Mouse (Mus musculus) stomach, embryonic 15.5 days (tissue): ENCODE data around the gene Gm28042. TPM values are rescaled to one million over a fixed set of nuclear protein-coding genes. Genes with fewer than 3 reads are reported as not detected.

ENCODE experiments used
- ATAC-seq: fragments of 200-750 bp; cut with Nextera tagmentation; 2 replicates; pipeline ENCODE4 v1.8.0; 2017; ENCODE audit warnings: low read depth, moderate number of reproducible peaks, moderate TSS enrichment; ENCODE audit not compliant: insufficient read depth, low FRiP score
- H3K27ac ChIP-seq: fragments of 300-500 bp; sonication (generic); 2 replicates; pipeline ENCODE4 v1.5.1; 2015; ENCODE audit warnings: mild to moderate bottlenecking, inconsistent platforms
- H3K27me3 ChIP-seq: fragments of 300-500 bp; sonication (generic); replicated peaks from 2 replicates; pipeline ENCODE4 v1.6.1; 2015; ENCODE audit warnings: inconsistent platforms
- H3K36me3 ChIP-seq: fragments of 300-500 bp; sonication (generic); 2 replicates; pipeline ENCODE4 v1.6.1; 2015; ENCODE audit warnings: inconsistent platforms
- H3K4me1 ChIP-seq: fragments of 300-500 bp; sonication (generic); 2 replicates; pipeline ENCODE4 v1.6.1; 2015; ENCODE audit warnings: inconsistent platforms
- H3K4me2 ChIP-seq: fragments of 300-500 bp; sonication (generic); 2 replicates; pipeline ENCODE4 v1.6.1; 2015; ENCODE audit warnings: mild to moderate bottlenecking, inconsistent platforms
- H3K4me3 ChIP-seq: fragments of 300-500 bp; sonication (generic); replicated peaks from 2 replicates; pipeline ENCODE4 v1.5.1; 2015; ENCODE audit warnings: inconsistent platforms
- H3K9ac ChIP-seq: fragments of 300-500 bp; sonication (generic); 2 replicates; pipeline ENCODE4 v1.6.1; 2015; ENCODE audit warnings: inconsistent platforms
- H3K9me3 ChIP-seq: fragments of 300-500 bp; sonication (generic); 2 replicates; pipeline ENCODE4 v1.6.1; 2016; ENCODE audit warnings: inconsistent platforms
- WGBS: fragments of 180-500 bp; shearing (Covaris S2); methylation state at CpG from one replicate; pipeline ENCODE4 v1.1.7; 2015; 5-methylcytosine and 5-hydroxymethylcytosine counted together
- polyA plus RNA-seq: library from polyadenylated mRNA; unstranded; fragments of >200 nt; fragmentation: Nextera tagmentation; extraction: Ambion mirVana; gene quantifications from 2 replicates; pipeline ENCODE4 v1.2.1, GENCODE M21; 2015

Gene Gm28042
- 2.2 and 3.4 TPM in 2 replicates for polyA plus RNA-seq

DNA sequence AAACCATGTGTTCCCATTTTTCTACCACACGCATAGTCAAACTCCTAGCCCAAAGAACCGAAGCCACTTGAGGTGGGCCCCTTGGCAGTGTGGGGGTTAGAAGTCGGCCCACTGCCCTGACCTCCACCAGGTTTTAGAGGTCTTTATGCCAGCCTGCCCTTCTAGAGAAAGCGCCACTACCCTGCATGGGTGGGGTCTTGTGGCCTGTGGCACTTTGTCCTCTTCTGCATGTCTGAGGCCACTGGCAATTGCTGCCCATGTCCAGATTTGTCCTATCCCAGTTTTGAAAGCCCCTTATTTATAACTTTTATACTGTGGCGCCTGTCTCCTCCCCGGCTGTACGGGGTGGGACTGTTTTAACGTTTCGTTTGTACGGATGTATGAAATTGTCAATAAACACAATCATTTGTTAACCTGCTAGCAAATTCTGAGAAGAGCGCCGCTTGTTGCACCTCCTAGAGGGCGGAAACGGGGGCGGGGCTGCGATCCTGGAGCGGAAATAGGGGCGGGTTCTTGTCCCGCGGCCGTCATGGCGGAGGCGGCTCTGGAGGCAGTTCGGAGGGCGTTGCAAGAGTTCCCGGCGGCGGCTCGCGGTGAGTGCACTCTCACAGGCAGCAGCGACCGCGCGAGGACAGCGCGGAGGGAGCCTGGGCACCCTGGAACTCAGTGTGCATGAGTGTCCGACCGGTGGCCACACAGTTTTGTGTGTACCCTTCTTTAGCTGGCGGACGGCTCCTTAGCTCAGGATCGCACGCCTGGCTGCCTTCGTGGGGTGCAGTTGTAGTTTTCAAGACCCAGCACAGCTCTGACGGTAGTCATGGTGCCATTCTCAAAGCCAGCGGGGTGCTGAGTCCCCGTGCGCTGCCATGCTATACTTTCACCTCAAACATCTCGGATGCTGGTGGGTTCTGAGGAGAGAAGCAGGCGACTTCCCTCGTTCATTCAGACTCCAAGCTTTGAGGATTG, at the start of gene Gm28042, which contains the start of gene Jmjd7:
TSS of gene Gm28042 (plus strand) at position 510 of the 966 bp plus-strand sequence.
TSS of gene Jmjd7 (plus strand) at position 500 of the 966 bp plus-strand sequence.
- 4% methylated on average over 50 of the region's 50 CpGs for WGBS

DNA sequence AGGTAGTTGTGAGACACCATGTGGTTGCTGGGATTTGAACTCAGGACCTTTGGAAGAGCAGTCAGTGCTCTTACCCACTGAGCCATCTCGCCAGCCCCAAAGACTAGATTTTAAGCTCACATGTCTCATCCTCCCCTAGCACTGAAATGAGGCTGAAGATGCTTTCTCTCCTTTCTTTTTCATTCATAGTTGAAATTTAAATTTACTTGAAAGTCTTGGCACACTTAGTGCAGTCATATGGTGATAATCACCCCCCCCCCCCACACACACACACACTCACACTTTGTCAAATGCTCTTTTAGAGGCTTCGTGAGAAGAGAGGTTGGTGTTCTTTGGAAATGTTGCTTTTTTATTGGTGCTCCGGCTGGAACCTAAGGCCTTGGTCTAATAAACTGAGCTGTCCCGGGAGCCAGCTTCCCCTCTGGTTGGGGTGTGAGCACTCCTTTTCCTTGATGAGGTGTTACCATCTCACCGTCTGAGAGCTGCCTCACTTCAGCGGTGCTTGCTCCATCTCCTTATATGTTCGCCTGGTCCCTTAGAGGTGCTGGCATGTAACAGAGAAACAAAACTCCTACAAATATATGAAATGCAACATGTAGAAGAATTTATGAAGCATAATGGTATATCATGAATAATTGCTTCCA, 46.8 kb upstream of the Gm28042 start:
- no peak overlapping the region for H3K27ac ChIP-seq
- no peak overlapping the region for H3K9ac ChIP-seq
- H3K4me2 ChIP-seq: no peak overlapping the region
- H3K4me3 ChIP-seq: no peak overlapping the region
- H3K27me3 ChIP-seq: no peaks in the 10 kb centered on the region
- no peaks in the 10 kb centered on the region for H3K36me3 ChIP-seq
- H3K4me1 ChIP-seq: no peaks in the 10 kb centered on the region
- no peak for ATAC-seq
- WGBS: 85% methylated on average over 7 of the region's 7 CpGs
- H3K9me3 ChIP-seq: no peaks in the 10 kb centered on the region

More for the DNA sequence above, at the start of gene Gm28042, which contains the start of gene Jmjd7:
- peak; percentile 86 for ATAC-seq
- Histone ChIP-seq H3K27ac (peak within 1 kb of the TSS; percentile 91), H3K9ac (peak within 1 kb of the TSS; percentile 83), H3K4me1 (peaks cover 9% of the 10 kb centered on the region), H3K4me3 (peak within 1 kb of the TSS; percentile 77), H3K4me2 (peak within 1 kb of the TSS; percentile 72), H3K27me3 (no peaks in the 10 kb centered on the region), H3K9me3 (no peaks in the 10 kb centered on the region), H3K36me3 (peaks cover 24% of the 10 kb centered on the region; the same call in 1 of the 2 replicates)

DNA sequence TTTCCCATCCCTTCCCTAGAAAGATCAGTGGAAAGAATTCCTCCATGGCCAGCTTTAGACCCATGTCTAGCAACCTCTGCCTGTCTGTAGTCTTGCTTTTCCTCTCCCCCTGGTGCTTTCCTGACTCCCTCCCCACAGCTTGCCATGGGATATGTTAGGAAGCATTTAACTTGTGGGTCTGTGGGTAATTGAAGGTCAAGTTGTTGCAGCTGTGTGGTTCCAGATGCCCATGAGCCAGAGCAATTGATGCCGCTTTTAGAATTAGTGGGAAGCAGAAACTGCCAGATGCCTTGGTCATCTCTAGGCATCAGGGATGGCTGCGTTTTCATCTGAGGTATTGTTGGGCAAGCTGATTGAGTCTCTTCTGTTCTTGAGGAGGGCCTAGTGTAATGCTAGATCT, 45.7 kb upstream of the Gm28042 start:
- ATAC-seq: no peak
- H3K4me2 ChIP-seq: no peak overlapping the region
- no peak overlapping the region for H3K4me3 ChIP-seq
- H3K27me3 ChIP-seq: no peaks in the 10 kb centered on the region
- WGBS: 87% methylated on average over 2 of the region's 2 CpGs
- H3K4me1 ChIP-seq: no peaks in the 10 kb centered on the region
- H3K36me3 ChIP-seq: no peaks in the 10 kb centered on the region
- H3K9ac ChIP-seq: no peak overlapping the region
- no peaks in the 10 kb centered on the region for H3K9me3 ChIP-seq
- no peak overlapping the region for H3K27ac ChIP-seq

DNA sequence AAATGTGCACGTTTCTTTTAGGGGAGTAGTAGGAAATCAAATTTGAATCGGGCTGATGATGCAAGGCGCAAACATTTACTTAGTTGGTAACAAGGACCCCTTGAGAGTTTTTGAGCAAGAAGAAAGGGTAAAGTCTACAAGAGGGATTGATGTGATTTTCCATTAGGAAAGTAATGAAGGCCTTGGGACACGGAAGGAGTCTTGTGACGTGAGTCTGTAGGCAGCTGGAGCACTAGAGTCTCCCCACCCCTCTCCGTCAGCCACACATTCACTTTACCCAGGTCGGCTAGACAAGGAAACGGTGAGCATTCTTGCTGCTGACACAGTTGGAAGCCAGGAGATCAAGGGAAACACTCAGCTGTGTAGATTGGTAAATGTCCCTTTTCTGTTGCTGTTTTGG, 41.4 kb upstream of the Gm28042 start:
- H3K4me3 ChIP-seq: no peak overlapping the region
- no peaks in the 10 kb centered on the region for H3K4me1 ChIP-seq
- no peaks in the 10 kb centered on the region for H3K9me3 ChIP-seq
- no peak for ATAC-seq
- H3K27ac ChIP-seq: no peak overlapping the region
- 73% methylated on average over 8 of the region's 8 CpGs for WGBS
- no peaks in the 10 kb centered on the region for H3K36me3 ChIP-seq
- no peak overlapping the region for H3K9ac ChIP-seq
- H3K4me2 ChIP-seq: no peak overlapping the region
- H3K27me3 ChIP-seq: no peaks in the 10 kb centered on the region

DNA sequence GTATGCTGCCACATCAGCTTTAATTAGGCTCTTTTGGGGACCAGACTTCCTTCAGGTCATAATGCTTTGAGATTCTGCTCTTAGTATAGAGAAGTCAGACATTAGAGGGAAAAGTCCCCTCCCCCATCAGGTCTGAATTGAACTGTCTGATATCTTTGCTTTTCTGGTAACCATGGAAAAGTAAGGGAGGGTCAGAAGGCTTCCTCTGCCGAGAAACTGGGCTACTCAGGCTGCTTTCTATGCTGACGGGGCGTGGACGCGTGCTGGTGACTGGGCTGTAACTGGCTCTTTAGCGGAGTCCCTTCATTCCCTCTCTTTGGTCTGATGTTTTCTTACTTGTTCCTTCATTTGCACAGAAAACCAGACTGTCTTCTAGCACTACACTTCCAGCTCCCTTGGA, 40.9 kb upstream of the Gm28042 start:
- H3K36me3 ChIP-seq: no peaks in the 10 kb centered on the region
- H3K4me2 ChIP-seq: no peak overlapping the region
- no peaks in the 10 kb centered on the region for H3K27me3 ChIP-seq
- H3K9ac ChIP-seq: no peak overlapping the region
- H3K4me1 ChIP-seq: no peaks in the 10 kb centered on the region
- no peaks in the 10 kb centered on the region for H3K9me3 ChIP-seq
- H3K4me3 ChIP-seq: no peak overlapping the region
- no peak for ATAC-seq
- 63% methylated on average over 6 of the region's 6 CpGs for WGBS
- no peak overlapping the region for H3K27ac ChIP-seq

DNA sequence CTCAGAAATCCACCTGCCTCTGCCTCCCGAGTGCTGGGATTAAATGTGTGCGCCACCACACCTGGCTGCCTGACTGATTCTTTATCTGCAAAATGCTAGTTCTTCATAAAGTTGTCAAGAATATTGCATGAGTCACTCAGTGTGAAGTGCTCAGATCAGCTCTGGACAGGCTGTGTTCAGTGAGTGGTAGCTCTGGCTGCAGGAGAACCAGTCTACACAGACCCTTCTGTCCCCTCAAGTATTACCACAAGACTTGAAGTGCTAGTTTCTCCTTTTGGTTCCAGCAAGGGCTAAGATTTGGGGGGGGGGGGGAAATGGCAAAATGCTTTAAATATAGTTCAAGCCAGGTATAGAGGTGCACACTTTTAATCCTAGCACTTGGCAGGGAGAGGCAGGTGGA, 39.9 kb upstream of the Gm28042 start:
- ATAC-seq: no peak
- H3K9me3 ChIP-seq: no peaks in the 10 kb centered on the region
- H3K27me3 ChIP-seq: no peaks in the 10 kb centered on the region
- H3K27ac ChIP-seq: no peak overlapping the region
- no peak overlapping the region for H3K9ac ChIP-seq
- H3K4me3 ChIP-seq: no peak overlapping the region
- 88% methylated on average over 2 of the region's 2 CpGs for WGBS
- H3K4me1 ChIP-seq: no peaks in the 10 kb centered on the region
- H3K4me2 ChIP-seq: no peak overlapping the region
- no peaks in the 10 kb centered on the region for H3K36me3 ChIP-seq

DNA sequence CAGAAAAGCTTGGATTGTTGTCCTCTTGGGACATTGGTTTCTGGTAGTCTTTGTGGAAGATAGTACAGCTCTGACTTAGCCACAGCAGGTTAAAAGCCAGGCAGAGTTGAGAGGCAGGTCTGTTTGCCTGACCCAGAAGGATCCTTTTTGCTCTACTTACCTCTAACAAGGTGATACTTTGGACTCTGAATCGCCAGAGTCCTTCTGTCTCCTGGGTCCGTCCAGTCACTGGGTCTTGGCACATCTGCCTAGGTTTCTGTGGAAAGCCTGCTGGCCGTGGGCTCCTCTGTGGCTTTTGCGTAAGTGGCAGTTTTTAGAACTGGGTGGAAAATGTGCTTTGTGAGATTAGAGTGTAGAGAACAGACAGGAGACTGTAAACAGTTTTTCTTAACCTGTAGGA, 38.3 kb upstream of the Gm28042 start:
- WGBS: 85% methylated on average over 4 of the region's 4 CpGs
- no peaks in the 10 kb centered on the region for H3K36me3 ChIP-seq
- no peaks in the 10 kb centered on the region for H3K9me3 ChIP-seq
- no peak overlapping the region for H3K27ac ChIP-seq
- no peak overlapping the region for H3K4me2 ChIP-seq
- no peak overlapping the region for H3K4me3 ChIP-seq
- H3K4me1 ChIP-seq: no peaks in the 10 kb centered on the region
- no peaks in the 10 kb centered on the region for H3K27me3 ChIP-seq
- no peak for ATAC-seq
- no peak overlapping the region for H3K9ac ChIP-seq

DNA sequence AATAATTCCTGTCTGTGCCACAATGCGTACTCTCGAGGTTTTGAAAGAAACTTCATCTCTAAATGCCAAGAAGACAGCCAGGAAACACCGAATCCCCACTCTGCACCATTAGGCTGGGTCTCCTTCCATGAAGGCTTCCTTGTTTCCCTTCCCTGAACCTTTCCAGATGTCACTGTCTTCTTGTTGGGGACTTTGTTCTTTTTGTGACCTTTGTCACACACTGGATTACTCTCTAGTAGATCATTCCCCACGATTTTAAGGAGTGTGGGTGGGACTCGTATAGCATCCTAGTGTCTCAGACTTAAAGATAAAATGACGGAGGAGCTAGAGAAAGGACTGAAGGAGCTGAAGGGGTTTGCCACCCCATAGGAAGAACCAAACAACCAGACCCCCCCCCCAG, 36.4 kb upstream of the Gm28042 start:
- Histone ChIP-seq H3K9ac (no peak overlapping the region), H3K4me3 (no peak overlapping the region), H3K36me3 (no peaks in the 10 kb centered on the region), H3K4me2 (no peak overlapping the region), H3K27ac (no peak overlapping the region), H3K9me3 (no peaks in the 10 kb centered on the region), H3K27me3 (no peaks in the 10 kb centered on the region), H3K4me1 (0 out of 2 replicates have a peak, but pooled peaks cover 8% of the 10 kb centered on the region)
- 73% methylated on average over 6 of the region's 6 CpGs for WGBS
- ATAC-seq: no peak

DNA sequence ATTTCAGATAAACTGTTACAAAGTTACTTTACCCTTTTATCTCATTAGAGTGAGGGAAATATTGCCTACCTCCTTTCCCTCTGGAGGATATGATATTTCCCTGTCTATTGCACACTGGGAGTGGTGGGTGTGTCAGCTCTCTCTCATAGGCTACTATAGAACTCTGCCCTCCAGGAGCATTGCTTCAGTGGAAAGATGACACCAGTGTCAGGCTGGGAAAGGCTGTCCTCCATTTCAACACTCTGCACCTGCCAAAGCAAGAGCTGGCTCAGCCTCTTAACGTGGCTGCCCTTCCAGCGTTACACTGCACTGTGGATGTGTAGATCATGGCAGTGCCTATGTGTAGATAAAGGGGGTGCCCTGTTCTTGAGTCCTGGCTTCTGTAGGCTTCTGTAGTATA, 34.9 kb upstream of the Gm28042 start:
- WGBS: 65% methylated on average over 2 of the region's 2 CpGs
- Histone ChIP-seq H3K27ac (no peak overlapping the region), H3K9me3 (no peaks in the 10 kb centered on the region), H3K9ac (no peak overlapping the region), H3K4me1 (0 out of 2 replicates have a peak, but pooled peaks cover 11% of the 10 kb centered on the region), H3K4me2 (no peak overlapping the region), H3K27me3 (no peaks in the 10 kb centered on the region), H3K4me3 (no peak overlapping the region), H3K36me3 (no peaks in the 10 kb centered on the region)
- no peak for ATAC-seq

DNA sequence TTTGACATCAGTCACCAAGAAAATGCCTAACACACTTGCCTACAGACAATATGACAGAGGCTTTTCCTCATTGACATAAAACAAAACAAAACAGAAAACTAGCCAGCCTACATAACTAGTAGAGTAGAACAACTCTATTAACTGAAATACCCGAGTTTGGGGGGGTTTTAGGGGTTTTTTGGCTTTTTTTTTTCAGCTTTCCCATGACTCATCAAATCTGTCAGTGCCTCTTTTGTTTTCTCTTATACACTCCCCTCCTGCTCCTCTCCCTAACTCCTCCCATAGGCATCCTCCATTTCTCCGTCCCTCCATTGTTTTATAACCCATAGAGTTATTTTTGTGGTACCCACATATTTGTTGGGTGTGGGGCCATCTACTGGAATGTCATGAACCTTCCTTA, 33.8 kb upstream of the Gm28042 start:
- Histone ChIP-seq H3K36me3 (no peaks in the 10 kb centered on the region), H3K27me3 (no peaks in the 10 kb centered on the region), H3K4me3 (no peak overlapping the region), H3K27ac (no peak overlapping the region), H3K4me2 (no peak overlapping the region), H3K9ac (no peak overlapping the region), H3K4me1 (0 out of 2 replicates have a peak, but pooled peaks cover 11% of the 10 kb centered on the region), H3K9me3 (no peaks in the 10 kb centered on the region)
- WGBS: 50% methylated on average over 2 of the region's 2 CpGs
- ATAC-seq: no peak

DNA sequence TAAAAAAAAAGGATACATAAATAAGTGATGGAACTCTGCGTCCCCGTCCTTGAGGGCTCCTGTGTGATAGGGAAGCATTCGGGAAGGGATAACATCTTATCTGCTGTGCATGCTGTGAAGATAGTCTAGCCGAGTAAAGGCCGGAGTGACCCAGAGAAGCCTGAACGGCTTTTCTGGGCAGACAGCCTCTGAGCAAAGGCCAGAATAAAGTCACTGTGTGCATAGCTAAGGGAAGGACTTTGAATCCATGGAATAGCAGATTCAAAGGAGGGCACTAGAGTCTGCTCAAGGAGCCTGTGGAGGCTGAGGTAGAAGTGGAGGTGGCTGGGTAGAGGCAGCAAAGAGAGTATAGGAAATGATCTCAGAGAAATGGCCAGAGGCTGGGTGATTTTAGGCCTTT, 32.5 kb upstream of the Gm28042 start:
- H3K27ac ChIP-seq: peak overlapping the region; percentile 83
- H3K4me2 ChIP-seq: no peak overlapping the region
- no peak overlapping the region for H3K9ac ChIP-seq
- no peak for ATAC-seq
- WGBS: 78% methylated on average over 6 of the region's 6 CpGs
- H3K9me3 ChIP-seq: no peaks in the 10 kb centered on the region
- H3K27me3 ChIP-seq: no peaks in the 10 kb centered on the region
- no peaks in the 10 kb centered on the region for H3K36me3 ChIP-seq
- no peak overlapping the region for H3K4me3 ChIP-seq
- H3K4me1 ChIP-seq: 0 out of 2 replicates have a peak, but pooled peaks cover 11% of the 10 kb centered on the region
